Mouse (Mus musculus): ENCODE results near the gene Smurf1. TPM values are rescaled to one million over a fixed set of nuclear protein-coding genes. Genes with fewer than 3 reads are reported as not detected.

The Smurf1 gene
- polyA plus RNA-seq, 1 experiment from 2014 or later = 14.4 TPM

- Histone ChIP-seq H3K9me3 (no peaks in the 10 kb centered on the region), H3K9ac (no peak overlapping the region), H3K4me2 (no peak overlapping the region), H3K36me3 (no peaks in the 10 kb centered on the region), H3K4me1 (peaks cover 15% of the 10 kb centered on the region), H3K27ac (no peak overlapping the region), H3K4me3 (replicated peaks) (no peak overlapping the region), H3K27me3 (replicated peaks) (no peaks in the 10 kb centered on the region)
- no peak for ATAC-seq (ENCODE audit: insufficient read depth, low FRiP score, low read depth)
- WGBS = 56% methylated on average over 11 of the region's 11 CpGs
These were observed 36.6 kb downstream of the Smurf1 start for GRCm38 (mm10) chr5:144928856-144929713.

- Histone ChIP-seq H3K27ac (no peak overlapping the region), H3K9me3 (no peaks in the 10 kb centered on the region), H3K4me2 (no peak overlapping the region), H3K36me3 (no peaks in the 10 kb centered on the region), H3K9ac (no peak overlapping the region), H3K27me3 (replicated peaks) (no peaks in the 10 kb centered on the region), H3K4me1 (peaks cover 9% of the 10 kb centered on the region), H3K4me3 (replicated peaks) (no peak overlapping the region)
- ATAC-seq (ENCODE audit: insufficient read depth, low FRiP score, low read depth) = no peak
- 81% methylated on average over 2 of the region's 2 CpGs for WGBS
These were observed 39.4 kb downstream of the Smurf1 start for GRCm38 (mm10) chr5:144926275-144926674.

GRCm38 (mm10) chr5:144923351-144923750 lies 42.3 kb downstream of the Smurf1 start:
- Histone ChIP-seq H3K4me3 (replicated peaks) (no peak overlapping the region), H3K27ac (no peak overlapping the region), H3K9me3 (no peaks in the 10 kb centered on the region), H3K36me3 (no peaks in the 10 kb centered on the region), H3K4me2 (no peak overlapping the region), H3K9ac (no peak overlapping the region), H3K4me1 (peaks cover 2% of the 10 kb centered on the region; the same call in 1 of the 2 replicates), H3K27me3 (replicated peaks) (no peaks in the 10 kb centered on the region)
- no peak for ATAC-seq (ENCODE audit: insufficient read depth, low FRiP score, low read depth)
- WGBS = 55% methylated on average over 6 of the region's 6 CpGs

- H3K27me3 ChIP-seq (replicated peaks) = no peaks in the 10 kb centered on the region
- H3K4me2 ChIP-seq = no peak overlapping the region
- H3K9me3 ChIP-seq = no peaks in the 10 kb centered on the region
- ATAC-seq (ENCODE audit: insufficient read depth, low FRiP score, low read depth) = no peak
- no peaks in the 10 kb centered on the region for H3K36me3 ChIP-seq
- no peak overlapping the region for H3K9ac ChIP-seq
- H3K4me1 ChIP-seq = peaks cover 10% of the 10 kb centered on the region; the same call in 1 of the 2 replicates
- WGBS = 86% methylated on average over 8 of the region's 8 CpGs
- no peak overlapping the region for H3K27ac ChIP-seq
- H3K4me3 ChIP-seq (replicated peaks) = no peak overlapping the region
These were observed 45.9 kb downstream of the Smurf1 start for GRCm38 (mm10) chr5:144919790-144920189.

- H3K4me2 ChIP-seq = no peak overlapping the region
- H3K36me3 ChIP-seq = no peaks in the 10 kb centered on the region
- WGBS = 69% methylated on average over 9 of the region's 9 CpGs
- no peaks in the 10 kb centered on the region for H3K27me3 ChIP-seq (replicated peaks)
- H3K27ac ChIP-seq = no peak overlapping the region
- H3K9me3 ChIP-seq = no peaks in the 10 kb centered on the region
- peaks cover 14% of the 10 kb centered on the region for H3K4me1 ChIP-seq
- H3K9ac ChIP-seq = no peak overlapping the region
- no peak overlapping the region for H3K4me3 ChIP-seq (replicated peaks)
- ATAC-seq (ENCODE audit: insufficient read depth, low FRiP score, low read depth) = no peak
These were observed 46.5 kb downstream of the Smurf1 start for GRCm38 (mm10) chr5:144919194-144919593.

- 69% methylated on average over 8 of the region's 8 CpGs for WGBS
- H3K9ac ChIP-seq = no peak overlapping the region
These were observed 47.4 kb downstream of the Smurf1 start for GRCm38 (mm10) chr5:144918204-144918603.

GRCm38 (mm10) chr5:144917172-144917571 lies 48.5 kb downstream of the Smurf1 start:
- Histone ChIP-seq H3K9me3 (no peaks in the 10 kb centered on the region), H3K36me3 (no peaks in the 10 kb centered on the region), H3K27ac (no peak overlapping the region), H3K27me3 (replicated peaks) (no peaks in the 10 kb centered on the region), H3K4me2 (no peak overlapping the region), H3K4me3 (replicated peaks) (no peak overlapping the region), H3K4me1 (peaks cover 19% of the 10 kb centered on the region), H3K9ac (no peak overlapping the region)
- no peak for ATAC-seq (ENCODE audit: insufficient read depth, low FRiP score, low read depth)
- WGBS = 71% methylated on average over 6 of the region's 6 CpGs

More at GRCm38 (mm10) chr5:144918204-144918603, 47.4 kb downstream of the Smurf1 start:
- ATAC-seq (ENCODE audit: insufficient read depth, low FRiP score, low read depth) = peak; percentile 16; the same call in 1 of the 2 replicates
- Histone ChIP-seq H3K36me3 (no peaks in the 10 kb centered on the region), H3K4me2 (no peak overlapping the region), H3K27me3 (replicated peaks) (no peaks in the 10 kb centered on the region), H3K4me1 (peaks cover 19% of the 10 kb centered on the region), H3K4me3 (replicated peaks) (no peak overlapping the region), H3K9me3 (no peaks in the 10 kb centered on the region), H3K27ac (no peak overlapping the region)

- H3K36me3 ChIP-seq = no peaks in the 10 kb centered on the region
- no peaks in the 10 kb centered on the region for H3K9me3 ChIP-seq
- WGBS = 68% methylated on average over 5 of the region's 5 CpGs
- no peaks in the 10 kb centered on the region for H3K27me3 ChIP-seq (replicated peaks)
- peaks cover 26% of the 10 kb centered on the region for H3K4me1 ChIP-seq
- H3K9ac ChIP-seq = no peak overlapping the region
- H3K4me2 ChIP-seq = no peak overlapping the region
- H3K4me3 ChIP-seq (replicated peaks) = no peak overlapping the region
- no peak for ATAC-seq (ENCODE audit: insufficient read depth, low FRiP score, low read depth)
- H3K27ac ChIP-seq = no peak overlapping the region
These were observed 49.8 kb downstream of the Smurf1 start for GRCm38 (mm10) chr5:144915828-144916227.

GRCm38 (mm10) chr5:144914433-144914906 lies 51.2 kb downstream of the Smurf1 start:
- Histone ChIP-seq H3K4me3 (replicated peaks) (no peak overlapping the region), H3K9ac (no peak overlapping the region), H3K4me1 (peaks cover 26% of the 10 kb centered on the region), H3K36me3 (no peaks in the 10 kb centered on the region), H3K27me3 (replicated peaks) (no peaks in the 10 kb centered on the region), H3K9me3 (no peaks in the 10 kb centered on the region), H3K27ac (no peak overlapping the region), H3K4me2 (no peak overlapping the region)
- ATAC-seq (ENCODE audit: insufficient read depth, low FRiP score, low read depth) = no peak
- 48% methylated on average over 7 of the region's 7 CpGs for WGBS

GRCm38 (mm10) chr5:144913923-144914322 lies 51.7 kb downstream of the Smurf1 start:
- H3K4me2 ChIP-seq = no peak overlapping the region
- ATAC-seq (ENCODE audit: insufficient read depth, low FRiP score, low read depth) = no peak
- WGBS = 89% methylated on average over 16 of the region's 16 CpGs
- H3K9me3 ChIP-seq = no peaks in the 10 kb centered on the region
- H3K4me1 ChIP-seq = peaks cover 26% of the 10 kb centered on the region
- no peaks in the 10 kb centered on the region for H3K27me3 ChIP-seq (replicated peaks)
- H3K36me3 ChIP-seq = no peaks in the 10 kb centered on the region
- H3K27ac ChIP-seq = no peak overlapping the region
- no peak overlapping the region for H3K9ac ChIP-seq
- no peak overlapping the region for H3K4me3 ChIP-seq (replicated peaks)

- WGBS = 72% methylated on average over 5 of the region's 5 CpGs
- no peak overlapping the region for H3K9ac ChIP-seq
- no peaks in the 10 kb centered on the region for H3K9me3 ChIP-seq
- peaks cover 25% of the 10 kb centered on the region for H3K4me1 ChIP-seq
- H3K4me2 ChIP-seq = no peak overlapping the region
- no peak overlapping the region for H3K4me3 ChIP-seq (replicated peaks)
- H3K27me3 ChIP-seq (replicated peaks) = no peaks in the 10 kb centered on the region
- no peak for ATAC-seq (ENCODE audit: insufficient read depth, low FRiP score, low read depth)
- H3K36me3 ChIP-seq = no peaks in the 10 kb centered on the region
- H3K27ac ChIP-seq = no peak overlapping the region
These were observed 52.3 kb downstream of the Smurf1 start for GRCm38 (mm10) chr5:144913361-144913760.

- H3K4me3 ChIP-seq (replicated peaks) = no peak overlapping the region
- no peak for ATAC-seq (ENCODE audit: insufficient read depth, low FRiP score, low read depth)
- H3K27me3 ChIP-seq (replicated peaks) = no peaks in the 10 kb centered on the region
- peaks cover 24% of the 10 kb centered on the region for H3K4me1 ChIP-seq
- no peak overlapping the region for H3K4me2 ChIP-seq
- no peaks in the 10 kb centered on the region for H3K9me3 ChIP-seq
- 66% methylated on average over 7 of the region's 7 CpGs for WGBS
- no peaks in the 10 kb centered on the region for H3K36me3 ChIP-seq
- H3K9ac ChIP-seq = no peak overlapping the region
- no peak overlapping the region for H3K27ac ChIP-seq
These were observed 52.9 kb downstream of the Smurf1 start for GRCm38 (mm10) chr5:144912519-144913310.
